Mouse (Mus musculus): ENCODE data around the gene Bicra. TPM values are rescaled to one million over a fixed set of nuclear protein-coding genes. Genes with fewer than 3 reads are reported as not detected.

Bicra gene
- total RNA-seq, 2 experiments from 2014 or later = 13.4 to 14.1 TPM

GRCm38 (mm10) chr7:16024603-16025222 lies 23.0 kb downstream of the Bicra start:
- intact Hi-C loops (cut with DNase I) = no loop called here
- no peak for DNase-seq (ENCODE audit: extremely low spot score in 1 of 2, low spot score in 2 of 2)

- DNase-seq (ENCODE audit: extremely low spot score in 1 of 2, low spot score in 2 of 2) = no peak
- intact Hi-C loops (cut with DNase I) = loop anchor here (2.0 kb wide), 1 partner anchor 29 kb away; no protein-coding TSS in a partner anchor
These were observed 28.2 kb downstream of the Bicra start for GRCm38 (mm10) chr7:16019256-16020094.

GRCm38 (mm10) chr7:16018016-16018810 lies 29.5 kb downstream of the Bicra start:
- peak in 1 of 2 experiments; percentile 66 for DNase-seq (ENCODE audit: extremely low spot score in 1 of 2, low spot score in 2 of 2)
- intact Hi-C loops (cut with DNase I) = no loop called here

GRCm38 (mm10) chr7:16015384-16015783 lies 32.3 kb downstream of the Bicra start:
- intact Hi-C loops (cut with DNase I) = no loop called here
- DNase-seq (ENCODE audit: extremely low spot score in 1 of 2, low spot score in 2 of 2) = no peak

- intact Hi-C loops (cut with DNase I) = no loop called here
- no peak for DNase-seq (ENCODE audit: extremely low spot score in 1 of 2, low spot score in 2 of 2)
These were observed 33.1 kb downstream of the Bicra start for GRCm38 (mm10) chr7:16014521-16015175.

- intact Hi-C loops (cut with DNase I) = no loop called here
- DNase-seq (ENCODE audit: extremely low spot score in 1 of 2, low spot score in 2 of 2) = no peak
These were observed 33.9 kb downstream of the Bicra start for GRCm38 (mm10) chr7:16013722-16014275.

- peak in 1 of 2 experiments; percentile 52 for DNase-seq (ENCODE audit: extremely low spot score in 1 of 2, low spot score in 2 of 2)
- intact Hi-C loops (cut with DNase I) = no loop called here
These were observed 35.0 kb downstream of the Bicra start for GRCm38 (mm10) chr7:16012576-16013263.

GRCm38 (mm10) chr7:16011418-16012085 lies 36.2 kb downstream of the Bicra start:
- no peak for DNase-seq (ENCODE audit: extremely low spot score in 1 of 2, low spot score in 2 of 2)
- intact Hi-C loops (cut with DNase I) = no loop called here

GRCm38 (mm10) chr7:16010649-16011048 lies 37.1 kb downstream of the Bicra start:
- intact Hi-C loops (cut with DNase I) = no loop called here
- no peak for DNase-seq (ENCODE audit: extremely low spot score in 1 of 2, low spot score in 2 of 2)

GRCm38 (mm10) chr7:16009636-16010035 lies 38.1 kb downstream of the Bicra start:
- intact Hi-C loops (cut with DNase I) = no loop called here
- no peak for DNase-seq (ENCODE audit: extremely low spot score in 1 of 2, low spot score in 2 of 2)

GRCm38 (mm10) chr7:16005020-16005419 lies 42.7 kb downstream of the Bicra start:
- DNase-seq (ENCODE audit: extremely low spot score in 1 of 2, low spot score in 2 of 2) = no peak
- intact Hi-C loops (cut with DNase I) = no loop called here

GRCm38 (mm10) chr7:16004177-16004856 lies 43.4 kb downstream of the Bicra start:
- intact Hi-C loops (cut with DNase I) = no loop called here
- DNase-seq (ENCODE audit: extremely low spot score in 1 of 2, low spot score in 2 of 2) = no peak

- no peak for DNase-seq (ENCODE audit: extremely low spot score in 1 of 2, low spot score in 2 of 2)
- intact Hi-C loops (cut with DNase I) = no loop called here
These were observed 44.7 kb downstream of the Bicra start for GRCm38 (mm10) chr7:16003032-16003431.

- intact Hi-C loops (cut with DNase I) = no loop called here
- DNase-seq (ENCODE audit: extremely low spot score in 1 of 2, low spot score in 2 of 2) = peak; percentile 73 to 81
These were observed 45.5 kb downstream of the Bicra start for GRCm38 (mm10) chr7:16002171-16002570.

- intact Hi-C loops (cut with DNase I) = no loop called here
- no peak for DNase-seq (ENCODE audit: extremely low spot score in 1 of 2, low spot score in 2 of 2)
These were observed 46.0 kb downstream of the Bicra start for GRCm38 (mm10) chr7:16001691-16002090.

GRCm38 (mm10) chr7:15993789-15994188 lies 53.9 kb downstream of the Bicra start:
- intact Hi-C loops (cut with DNase I) = no loop called here
- no peak for DNase-seq (ENCODE audit: extremely low spot score in 1 of 2, low spot score in 2 of 2)

GRCm38 (mm10) chr7:15993152-15993551 lies 54.6 kb downstream of the Bicra start:
- no peak for DNase-seq (ENCODE audit: extremely low spot score in 1 of 2, low spot score in 2 of 2)
- intact Hi-C loops (cut with DNase I) = no loop called here
